ENCODE assay signal across 8 mouse cellular contexts in genomic region chr5:32593793-32594192, GRCm38 (mm10). TPM values are rescaled to one million over a fixed set of nuclear protein-coding genes. Genes with fewer than 3 reads are reported as not detected.
A peak's percentile ranks its signal among the peaks of the same experiment; 100 is the strongest.
DNase-seq lines count a peak whose midpoint lies in the region; ATAC-seq lines count a peak whose summit lies in the region.

No protein-coding gene starts in this region.

- DNase-seq in hindbrain, embryonic 14.5 days (ENCODE audit: low spot score) = peak; percentile 58
- peak; percentile 13 for DNase-seq in thymus, postnatal 4 days
- no peak for DNase-seq in thymus, postnatal 25 days
- no peak for DNase-seq in urinary bladder, postnatal 14 days (ENCODE audit: low spot score)
- no peak for DNase-seq in gastrocnemius, adult 8-10 months (ENCODE audit: low spot score in 2 of 2)

- 25% methylated on average over 4 of the region's 4 CpGs for WGBS in hindbrain, embryonic 14.5 days
- 18% methylated on average over 4 of the region's 4 CpGs for WGBS in hindbrain, embryonic 16.5 days

- no peaks in the 10 kb centered on the region for H3K9me3 ChIP-seq in hindbrain, embryonic 14.5 days (ENCODE audit: control insufficient read depth, low read length)
- no peaks in the 10 kb centered on the region for H3K9me3 ChIP-seq in hindbrain, embryonic 16.5 days (ENCODE audit: control insufficient read depth, low read length)

- no peak for ATAC-seq in hindbrain, embryonic 14.5 days (ENCODE audit: low FRiP score)
- ATAC-seq in hindbrain, embryonic 16.5 days = no peak
- 0 out of 2 replicates have a peak, but pooled peaks have one; percentile 45 for ATAC-seq in common myeloid progenitor, adult 5-6 weeks (replicated peaks; ENCODE audit: low read depth, poor library complexity, severe bottlenecking)
- no peak for ATAC-seq in erythroid progenitor cell, adult 5-6 weeks (replicated peaks; ENCODE audit: low FRiP score, poor library complexity, severe bottlenecking)

- H3K4me3 ChIP-seq in hindbrain, embryonic 14.5 days (replicated peaks; ENCODE audit: low read length) = no peak overlapping the region
- no peak overlapping the region for H3K4me3 ChIP-seq in hindbrain, embryonic 16.5 days (ENCODE audit: low read length)

- H3K27me3 ChIP-seq in hindbrain, embryonic 14.5 days (ENCODE audit: control insufficient read depth, insufficient read depth, low read length) = no peaks in the 10 kb centered on the region
- no peaks in the 10 kb centered on the region for H3K27me3 ChIP-seq in hindbrain, embryonic 16.5 days (replicated peaks; ENCODE audit: control insufficient read depth, insufficient read depth, low read length)

- H3K4me1 ChIP-seq in hindbrain, embryonic 14.5 days (replicated peaks; ENCODE audit: control insufficient read depth, insufficient read depth, low read length) = no peaks in the 10 kb centered on the region
- no peaks in the 10 kb centered on the region for H3K4me1 ChIP-seq in hindbrain, embryonic 16.5 days (ENCODE audit: control insufficient read depth, insufficient read depth, low read depth, low read length)

- H3K27ac ChIP-seq in hindbrain, embryonic 14.5 days = no peak overlapping the region
- no peak overlapping the region for H3K27ac ChIP-seq in hindbrain, embryonic 16.5 days (ENCODE audit: low read depth, low read length)

- H3K4me2 ChIP-seq in hindbrain, embryonic 14.5 days (replicated peaks) = no peak overlapping the region
- H3K4me2 ChIP-seq in hindbrain, embryonic 16.5 days (ENCODE audit: low read length) = no peak overlapping the region

- H3K9ac ChIP-seq in hindbrain, embryonic 14.5 days = no peak overlapping the region
- H3K9ac ChIP-seq in hindbrain, embryonic 16.5 days (ENCODE audit: low read depth, low read length) = no peak overlapping the region

- no peaks in the 10 kb centered on the region for H3K36me3 ChIP-seq in hindbrain, embryonic 14.5 days (replicated peaks; ENCODE audit: control insufficient read depth, insufficient read depth)
- no peaks in the 10 kb centered on the region for H3K36me3 ChIP-seq in hindbrain, embryonic 16.5 days (ENCODE audit: control insufficient read depth, insufficient read depth, low read length)

RNA-seq across cellular contexts. Expression of gene Yes1, which starts 17.2 kb away (rescaled TPM):
- polyA plus RNA-seq in hindbrain, embryonic 14.5 days (2014; fragmentation: Nextera tagmentation; extraction: Ambion mirVana) = 25.0 and 27.2 TPM in 2 replicates
- 16.9 and 18.1 TPM in 2 replicates for polyA plus RNA-seq in hindbrain, embryonic 16.5 days (2015; fragmentation: Nextera tagmentation; extraction: Ambion mirVana)
- 1.7 and 2.1 TPM in 2 replicates for total RNA-seq in common myeloid progenitor, adult 5-6 weeks (2017)
- 1 to 10 TPM; 7.1 to 9.1 (median 7.7) TPM for total RNA-seq in gastrocnemius, adult 8-10 months (2022)
- not detected in 2 replicates for total RNA-seq in erythroid progenitor cell, adult 5-6 weeks (2015; ENCODE audit: low replicate concordance)
- total RNA-seq in erythroid progenitor cell, adult 5-6 weeks (2017; ENCODE audit: low replicate concordance) = not detected in 2 replicates

Comparison
In these comparisons a context has a peak if more than half of its experiments do, and no peak if none do; other contexts are left out.
1. DNase-seq: peak in hindbrain, embryonic 14.5 days (single experiment) and thymus, postnatal 4 days (single experiment); none in thymus, postnatal 25 days (single experiment), urinary bladder, postnatal 14 days (single experiment) and gastrocnemius, adult 8-10 months (0 of 2).